Mouse (Mus musculus) neural tube, embryonic 11.5 days (tissue): ENCODE results near the gene Platr17. TPM values are rescaled to one million over a fixed set of nuclear protein-coding genes. Genes with fewer than 3 reads are reported as not detected.
"Not testable (repeated sequence)": the region's sequence is repeated elsewhere in the genome, so short reads cannot be mapped to it uniquely, and the experiment has no call there.

Source experiments
- ATAC-seq: fragments of 200-750 bp; cut with Nextera tagmentation; 2 replicates; pipeline ENCODE4 v1.8.0; 2017; ENCODE audit warnings: moderate number of reproducible peaks, mild to moderate bottlenecking, moderate TSS enrichment, moderate library complexity; ENCODE audit not compliant: insufficient read depth, low FRiP score, low TSS enrichment
- DNase-seq: peaks from one replicate; pipeline ENCODE4 v3.0.0-alpha.2; 2015; ENCODE audit warnings: low spot score
- H3K27ac ChIP-seq: fragments of 300-500 bp; sonication (generic); 2 replicates; pipeline ENCODE4 v1.5.1; 2014; ENCODE audit warnings: low read depth, mild to moderate bottlenecking, low read length
- H3K27me3 ChIP-seq: fragments of 300-500 bp; sonication (generic); 2 replicates; pipeline ENCODE4 v1.6.1; 2014; ENCODE audit warnings: mild to moderate bottlenecking, low read length, mixed read lengths; ENCODE audit not compliant: control insufficient read depth, insufficient read depth
- H3K36me3 ChIP-seq: fragments of 300-500 bp; sonication (generic); 2 replicates; pipeline ENCODE4 v1.6.1; 2014; ENCODE audit warnings: mild to moderate bottlenecking, low read length, moderate library complexity, mixed read lengths; ENCODE audit not compliant: control insufficient read depth, insufficient read depth
- H3K4me1 ChIP-seq: fragments of 300-500 bp; sonication (generic); 2 replicates; pipeline ENCODE4 v1.6.1; 2014; ENCODE audit warnings: low read length, mixed read lengths; ENCODE audit not compliant: control insufficient read depth, insufficient read depth
- H3K4me2 ChIP-seq: fragments of 300-500 bp; sonication (generic); 2 replicates; pipeline ENCODE4 v1.6.1; 2014; ENCODE audit warnings: low read depth, mild to moderate bottlenecking, moderate library complexity
- H3K4me3 ChIP-seq: fragments of 300-500 bp; sonication (generic); 2 replicates; pipeline ENCODE4 v1.5.1; 2014; ENCODE audit warnings: low read depth, low read length
- H3K9ac ChIP-seq: fragments of 300-500 bp; sonication (generic); 2 replicates; pipeline ENCODE4 v1.6.1; 2014; ENCODE audit warnings: mild to moderate bottlenecking, low read length
- H3K9me3 ChIP-seq: fragments of 300-500 bp; sonication (generic); 2 replicates; pipeline ENCODE4 v1.6.1; 2016; ENCODE audit warnings: low read length; ENCODE audit not compliant: control insufficient read depth
- WGBS: fragments of 180-500 bp; shearing (Covaris S2); extraction: QIAGEN DNeasy Blood & Tissue Kit; methylation state at CpG from one replicate; pipeline ENCODE4 v1.1.7; 2014; 5-methylcytosine and 5-hydroxymethylcytosine counted together
- polyA plus RNA-seq: library from polyadenylated mRNA; unstranded; fragments of >200 nt; fragmentation: Nextera tagmentation; extraction: Ambion mirVana; gene quantifications from 2 replicates; pipeline ENCODE4 v1.2.1, GENCODE M21; 2014

The Platr17 gene
- polyA plus RNA-seq, result not detected in 2 replicates

DNA sequence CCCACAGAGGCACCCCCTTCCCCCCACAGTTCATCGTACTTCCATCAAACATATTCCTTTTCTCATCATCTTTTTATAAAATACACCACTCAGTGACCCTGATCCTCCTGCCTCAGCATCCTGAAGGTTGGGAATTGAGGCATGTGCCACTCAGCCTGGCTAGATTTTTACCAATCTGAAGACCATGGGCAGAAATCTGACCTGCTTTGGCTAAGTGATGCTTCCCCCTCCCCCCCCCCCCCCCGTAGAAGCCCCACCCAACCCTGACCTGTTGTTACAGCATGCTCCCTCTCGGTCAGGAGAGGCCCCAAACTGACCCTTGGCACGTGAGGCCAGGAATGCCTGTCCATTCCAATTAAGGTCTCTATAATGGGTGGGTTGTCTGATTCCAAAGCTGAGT, at the start of gene Platr17:
Platr17 (plus strand) TSS at position 301 of the 400 bp plus-strand sequence.
- not testable (repeated sequence) for H3K27me3 ChIP-seq, H3K4me2 ChIP-seq, DNase-seq, H3K4me1 ChIP-seq, H3K27ac ChIP-seq, H3K9me3 ChIP-seq, H3K36me3 ChIP-seq, H3K9ac ChIP-seq, H3K4me3 ChIP-seq, ATAC-seq
- 32% methylated on average over 2 of the region's 4 CpGs for WGBS

DNA sequence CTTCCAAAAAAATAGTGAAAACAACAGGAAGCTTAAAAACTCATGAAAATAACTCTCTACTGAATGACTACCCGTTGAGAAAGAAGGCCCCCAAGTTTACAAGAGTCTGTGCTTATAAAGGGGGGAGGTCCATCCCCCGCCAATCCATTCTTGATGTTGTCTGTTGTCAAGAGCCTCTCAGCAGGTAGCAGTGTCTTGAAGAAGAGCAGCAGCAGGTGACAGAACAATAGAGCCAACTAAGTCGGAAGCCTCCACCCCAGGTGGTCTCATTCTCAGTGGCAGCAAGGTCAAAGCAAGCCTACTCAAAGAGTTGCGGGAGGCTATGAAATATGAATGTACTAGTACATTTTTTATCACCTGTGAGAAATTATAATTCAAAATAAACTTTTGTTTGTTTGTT, 47.1 kb upstream of the Platr17 start:
- H3K4me2 ChIP-seq, result no peak overlapping the region
- H3K27ac ChIP-seq, result no peak overlapping the region
- DNase-seq (no peak), ATAC-seq (no peak)
- no peak overlapping the region for H3K9ac ChIP-seq
- H3K4me1 ChIP-seq, result no peaks in the 10 kb centered on the region
- no peaks in the 10 kb centered on the region for H3K36me3 ChIP-seq
- no peak overlapping the region for H3K4me3 ChIP-seq
- WGBS, result 65% methylated on average over 4 of the region's 4 CpGs
- no peaks in the 10 kb centered on the region for H3K27me3 ChIP-seq
- H3K9me3 ChIP-seq, result no peaks in the 10 kb centered on the region

DNA sequence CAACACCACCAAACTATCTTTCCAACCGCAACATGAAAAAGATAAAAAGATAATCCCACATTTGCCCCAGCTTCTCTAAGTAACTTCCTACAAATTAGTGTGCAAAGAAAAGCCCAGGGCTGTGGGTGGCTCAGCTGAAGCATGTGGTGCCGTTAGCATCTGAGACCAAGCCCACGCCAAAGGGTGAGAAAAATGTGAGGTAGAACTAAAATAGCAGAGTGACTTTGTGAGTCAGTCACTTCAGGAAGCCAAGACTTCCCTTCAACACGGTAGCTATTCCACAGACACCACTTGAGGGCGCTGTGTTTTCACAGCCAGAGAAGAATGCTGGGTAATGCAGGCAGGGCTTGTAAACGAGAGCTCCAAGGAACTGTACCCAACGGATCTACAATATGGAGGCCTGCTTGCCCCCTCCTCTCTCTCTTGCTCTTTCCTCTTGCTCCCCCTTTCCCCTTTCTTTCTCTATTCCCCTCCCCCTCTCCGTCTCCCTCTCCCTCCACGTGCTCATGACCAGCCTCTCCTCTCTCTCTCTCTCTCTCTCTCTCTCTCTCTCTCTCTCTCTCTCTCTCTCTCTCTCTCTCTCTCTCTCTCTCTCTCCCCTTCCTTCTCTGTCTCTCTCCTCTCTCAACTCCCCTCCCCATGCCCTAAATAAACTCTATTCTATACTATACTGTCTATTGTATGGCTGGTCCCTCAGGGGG, 39.5 kb upstream of the Platr17 start:
- H3K27ac ChIP-seq, result no peak overlapping the region
- no peaks in the 10 kb centered on the region for H3K27me3 ChIP-seq
- no peaks in the 10 kb centered on the region for H3K4me1 ChIP-seq
- DNase-seq (peak; percentile 39), ATAC-seq (no peak)
- no peaks in the 10 kb centered on the region for H3K36me3 ChIP-seq
- H3K9ac ChIP-seq, result no peak overlapping the region
- no peak overlapping the region for H3K4me2 ChIP-seq
- H3K9me3 ChIP-seq, result no peaks in the 10 kb centered on the region
- H3K4me3 ChIP-seq, result no peak overlapping the region
- WGBS, result 44% methylated on average over 9 of the region's 9 CpGs

DNA sequence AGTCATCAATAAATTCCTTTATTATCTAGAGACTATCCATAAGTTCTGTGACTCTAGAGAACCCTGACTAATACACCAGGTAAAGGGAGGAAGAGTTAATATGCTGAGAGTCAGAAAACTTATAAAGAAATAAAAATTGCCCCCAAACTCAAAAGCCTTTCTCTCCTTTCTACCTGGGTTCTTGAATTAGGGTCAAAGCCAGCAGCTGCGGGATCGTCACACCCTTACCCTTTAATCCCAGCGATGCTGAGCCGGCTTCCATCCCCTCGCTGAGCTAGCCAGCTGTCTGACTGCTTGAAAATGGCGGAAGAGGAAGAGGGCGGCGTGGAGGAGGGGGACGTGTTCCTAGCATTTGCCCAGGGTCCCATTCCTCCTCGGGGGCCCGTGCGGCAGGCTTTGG, 31.4 kb upstream of the Platr17 start, which contains the start of gene Gm7029:
Gm7029 (plus strand) TSS at position 301 of the 400 bp plus-strand sequence.
- WGBS, result 89% methylated on average over 3 of the region's 12 CpGs
- H3K27ac ChIP-seq, ATAC-seq: not testable (repeated sequence)

DNA sequence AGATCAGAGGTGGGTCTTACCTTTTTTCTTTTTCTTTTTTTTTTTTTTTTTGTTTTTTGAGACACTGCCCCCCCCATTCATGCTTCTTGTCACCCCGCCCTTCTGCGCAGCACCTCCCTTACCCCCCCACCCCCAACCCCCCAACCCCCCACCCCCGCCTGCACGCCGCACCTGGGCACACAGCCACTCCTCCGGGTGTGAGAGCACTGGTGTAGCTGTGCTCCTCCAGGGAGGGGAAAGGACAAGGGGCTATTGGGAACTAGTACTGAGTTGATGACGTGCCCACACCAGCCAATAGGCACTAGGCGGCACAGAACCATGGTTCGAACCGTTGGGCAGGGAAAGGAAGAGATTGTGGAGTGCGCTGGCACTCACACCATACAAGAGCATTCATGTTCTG, 30.5 kb upstream of the Platr17 start:
- DNase-seq (no peak), ATAC-seq (no peak)
- Histone ChIP-seq H3K9me3 (no peaks in the 10 kb centered on the region), H3K4me1 (no peaks in the 10 kb centered on the region), H3K4me3 (no peak overlapping the region), H3K9ac (no peak overlapping the region), H3K27me3 (no peaks in the 10 kb centered on the region), H3K27ac (no peak overlapping the region), H3K4me2 (no peak overlapping the region), H3K36me3 (no peaks in the 10 kb centered on the region)
- WGBS, result 91% methylated on average over 11 of the region's 11 CpGs

More for the DNA sequence above, 31.4 kb upstream of the Platr17 start, which contains the start of gene Gm7029:
- not testable (repeated sequence) for H3K4me1 ChIP-seq, DNase-seq, H3K27me3 ChIP-seq, H3K9me3 ChIP-seq, H3K9ac ChIP-seq, H3K4me2 ChIP-seq, H3K36me3 ChIP-seq, H3K4me3 ChIP-seq

DNA sequence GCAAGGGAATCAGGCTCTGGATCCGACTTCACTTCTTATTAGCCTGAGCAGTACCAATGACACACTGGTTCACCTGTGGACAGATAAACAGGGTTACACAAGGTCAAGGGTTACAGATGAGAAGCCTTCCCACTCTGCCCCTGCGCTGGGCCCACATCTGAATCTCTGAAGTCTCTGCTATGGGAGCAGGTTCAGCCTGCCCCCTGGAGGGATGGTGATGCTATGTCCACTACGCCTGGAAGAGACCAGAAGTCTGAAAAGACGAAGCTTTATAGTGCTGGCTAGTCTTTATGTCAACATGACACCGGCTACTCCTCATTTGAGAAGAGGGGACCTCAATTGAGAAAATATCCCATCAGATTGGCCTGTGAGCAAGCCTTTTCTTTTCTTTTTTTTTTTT, 29.1 kb upstream of the Platr17 start:
- DNase-seq, result peak; percentile 22
- H3K4me1 ChIP-seq, H3K4me3 ChIP-seq, H3K36me3 ChIP-seq, ATAC-seq, H3K27ac ChIP-seq, H3K27me3 ChIP-seq, H3K4me2 ChIP-seq, H3K9me3 ChIP-seq, H3K9ac ChIP-seq: not testable (repeated sequence)
- 82% methylated on average over 5 of the region's 5 CpGs for WGBS

DNA sequence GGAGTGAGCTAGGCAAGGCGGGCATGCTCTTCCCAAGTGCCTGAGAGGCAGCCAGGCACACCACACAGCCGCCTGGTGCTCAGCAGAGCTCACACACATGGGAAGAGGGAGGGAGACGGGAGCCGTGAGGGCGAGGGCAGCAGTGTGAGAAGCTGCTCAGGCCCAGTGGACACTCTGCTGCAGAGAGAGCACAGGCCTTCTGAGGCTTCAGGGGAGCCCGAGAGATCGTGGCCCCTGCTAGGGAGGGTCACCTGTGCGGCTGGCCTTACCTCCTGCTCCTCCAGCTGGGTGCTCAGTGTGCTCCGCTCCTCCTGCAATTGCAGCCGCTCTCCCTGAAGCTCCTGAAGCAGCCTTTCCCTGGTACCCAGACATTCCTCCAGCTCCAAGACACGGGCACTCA, 20.6 kb upstream of the Platr17 start:
- H3K27ac ChIP-seq, H3K4me3 ChIP-seq, H3K36me3 ChIP-seq, H3K9me3 ChIP-seq, H3K4me1 ChIP-seq, H3K27me3 ChIP-seq, DNase-seq, H3K9ac ChIP-seq, H3K4me2 ChIP-seq, ATAC-seq: not testable (repeated sequence)
- 95% methylated on average over 6 of the region's 11 CpGs for WGBS

DNA sequence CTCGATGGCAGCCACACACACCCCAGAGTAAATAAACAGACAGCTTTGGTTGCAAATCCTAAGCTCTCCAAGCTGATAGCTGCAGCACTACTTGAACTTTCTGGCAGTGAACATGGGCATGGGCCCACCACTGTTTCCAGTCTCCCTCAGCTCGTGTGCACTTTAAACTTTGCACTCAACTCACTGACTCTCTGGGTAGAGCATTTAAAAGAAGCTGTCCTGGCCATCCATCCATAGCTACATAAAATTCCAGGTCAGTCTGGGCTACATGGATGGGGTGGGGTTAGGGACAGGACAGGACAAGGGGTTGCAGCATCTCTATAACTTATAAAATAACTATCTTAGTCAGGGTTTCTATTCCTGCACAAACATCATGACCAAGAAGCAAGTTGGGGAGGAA, 17.1 kb upstream of the Platr17 start:
- not testable (repeated sequence) for H3K4me3 ChIP-seq, ATAC-seq, H3K27ac ChIP-seq, H3K4me1 ChIP-seq, H3K9ac ChIP-seq, DNase-seq, H3K9me3 ChIP-seq, H3K4me2 ChIP-seq, H3K27me3 ChIP-seq, H3K36me3 ChIP-seq
- WGBS, result 81% methylated on average over 2 of the region's 2 CpGs

DNA sequence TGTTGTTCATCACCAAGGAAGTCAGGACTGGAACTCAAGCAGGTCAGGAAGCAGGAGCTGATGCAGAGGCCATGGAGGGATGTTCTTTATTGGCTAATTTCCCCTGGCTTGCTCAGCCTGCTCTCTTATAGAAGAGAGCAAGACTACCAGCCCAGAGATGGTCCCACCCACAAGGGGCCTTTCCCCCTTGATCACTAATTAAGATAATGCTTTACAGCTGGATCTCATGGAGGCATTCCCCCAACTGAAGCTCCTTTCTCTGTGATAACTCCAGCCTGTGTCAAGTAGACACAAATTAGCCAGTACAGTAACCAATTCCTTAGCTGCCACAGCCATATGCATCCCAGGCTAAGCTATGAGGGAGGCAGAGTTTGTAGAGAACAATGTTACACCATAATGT, 16.7 kb upstream of the Platr17 start:
- H3K36me3 ChIP-seq, H3K9ac ChIP-seq, ATAC-seq, H3K4me2 ChIP-seq, DNase-seq, H3K27me3 ChIP-seq, H3K27ac ChIP-seq, H3K4me3 ChIP-seq, H3K4me1 ChIP-seq, H3K9me3 ChIP-seq: not testable (repeated sequence)
